Mouse (Mus musculus): ENCODE results near the gene Unc93b1. TPM values are rescaled to one million over a fixed set of nuclear protein-coding genes. Genes with fewer than 3 reads are reported as not detected.

Gene Unc93b1
- 10 to 100 TPM; 11.4 to 16.1 TPM for total RNA-seq (2021)
- long read RNA-seq, experiment 1, transcript Unc93b1-203 (11 exons, 2,266 nt): major isoform, 8 of 13 reads
- long read RNA-seq, experiment 1, partial matches to known transcripts: 2 of 13 reads
- long read RNA-seq, experiment 1, other reads (novel, unspliced or antisense): 3 of 13 reads
- long read RNA-seq, experiment 2, transcript Unc93b1-203 (11 exons, 2,266 nt): major isoform, 15 of 16 reads
- long read RNA-seq, experiment 2, partial matches to known transcripts: 0 of 16 reads
- long read RNA-seq, experiment 2, other reads (novel, unspliced or antisense): 1 of 16 reads

- no peak for DNase-seq (ENCODE audit: low spot score in 2 of 2)
These were observed at the start of gene Unc93b1 for GRCm38 (mm10) chr19:3935032-3935895. Gene Unc93b1 (plus strand): TSS chr19:3935186.

DNA sequence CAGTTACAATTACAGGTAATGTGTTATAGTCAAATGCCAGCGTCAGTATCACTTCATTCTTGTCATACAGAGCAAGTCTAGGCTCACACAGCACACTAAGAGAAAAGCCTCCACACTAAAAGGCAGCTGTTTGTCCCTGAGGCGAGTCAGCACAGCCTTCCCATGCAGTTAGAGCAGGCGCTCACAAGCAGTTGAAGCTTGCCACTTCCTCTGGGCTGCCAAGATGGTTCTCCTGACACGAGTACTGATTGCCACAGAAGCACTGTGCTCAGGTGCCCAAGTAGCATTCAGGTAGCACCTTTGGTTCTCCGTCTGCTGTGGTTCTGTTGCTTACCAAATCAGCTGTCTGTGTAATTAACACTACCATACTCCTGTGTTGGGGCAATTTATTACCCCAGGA lies 45.9 kb upstream of the Unc93b1 start:
- no peak for TF ChIP-seq CTCF (conservative IDR thresholded peaks at IDR 0.05)
- DNase-seq (ENCODE audit: low spot score in 2 of 2): no peak

More at GRCm38 (mm10) chr19:3935032-3935895, at the start of gene Unc93b1:
- H3K4me3 ChIP-seq: peak within 1 kb of the TSS; percentile 53
- H3K27ac ChIP-seq: peak within 1 kb of the TSS; percentile 9
- no peak for TF ChIP-seq CTCF (conservative IDR thresholded peaks at IDR 0.05)

GRCm38 (mm10) chr19:3890181-3890580 lies 44.8 kb upstream of the Unc93b1 start:
- Histone ChIP-seq H3K27ac (no peak overlapping the region), H3K4me3 (no peak overlapping the region)
- peak; percentile 57 for TF ChIP-seq CTCF (conservative IDR thresholded peaks at IDR 0.05)
- no peak for DNase-seq (ENCODE audit: low spot score in 2 of 2)

More for the DNA sequence above, 45.9 kb upstream of the Unc93b1 start:
- no peak overlapping the region for H3K4me3 ChIP-seq
- H3K27ac ChIP-seq: no peak overlapping the region

- H3K27ac ChIP-seq: no peak overlapping the region
- no peak overlapping the region for H3K4me3 ChIP-seq
- no peak for TF ChIP-seq CTCF (conservative IDR thresholded peaks at IDR 0.05)
- no peak for DNase-seq (ENCODE audit: low spot score in 2 of 2)
These were observed 41.4 kb upstream of the Unc93b1 start for GRCm38 (mm10) chr19:3893545-3894116.

- DNase-seq (ENCODE audit: low spot score in 2 of 2): no peak
- TF ChIP-seq CTCF (conservative IDR thresholded peaks at IDR 0.05): no peak
- no peak overlapping the region for H3K4me3 ChIP-seq
- H3K27ac ChIP-seq: peak overlapping the region; percentile 58; the same call in 1 of the 2 replicates
These were observed 40.7 kb upstream of the Unc93b1 start for GRCm38 (mm10) chr19:3894294-3894693.

DNA sequence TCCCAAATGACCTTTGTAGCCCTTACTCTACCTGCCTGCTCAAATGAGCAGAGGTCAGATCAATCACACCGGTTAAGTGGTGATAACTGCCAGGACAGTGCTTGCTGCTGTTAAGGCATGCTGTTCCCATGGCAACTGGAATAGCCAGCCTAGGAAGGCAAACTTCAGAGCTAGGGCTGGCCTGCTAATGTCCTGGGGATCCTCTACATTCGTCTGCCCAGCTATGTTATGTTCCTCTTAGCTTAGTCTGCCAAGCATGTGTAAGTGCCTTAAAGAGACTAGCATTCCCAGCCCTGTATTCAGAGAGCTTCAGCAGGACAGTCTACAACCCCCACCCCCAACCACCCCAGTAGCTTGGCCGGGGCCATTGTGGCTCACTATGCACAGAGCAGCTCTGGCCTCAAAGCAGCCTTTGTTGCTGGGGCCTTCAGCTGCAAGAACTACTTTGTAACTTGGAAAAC lies 39.8 kb upstream of the Unc93b1 start:
- H3K27ac ChIP-seq: peak overlapping the region; percentile 58
- H3K4me3 ChIP-seq: no peak overlapping the region
- no peak for TF ChIP-seq CTCF (conservative IDR thresholded peaks at IDR 0.05)
- DNase-seq (ENCODE audit: low spot score in 2 of 2): peak in 1 of 2 experiments; percentile 45

- no peak for DNase-seq (ENCODE audit: low spot score in 2 of 2)
- no peak for TF ChIP-seq CTCF (conservative IDR thresholded peaks at IDR 0.05)
- Histone ChIP-seq H3K4me3 (no peak overlapping the region), H3K27ac (peak overlapping the region; percentile 58; the same call in 1 of the 2 replicates)
These were observed 38.8 kb upstream of the Unc93b1 start for GRCm38 (mm10) chr19:3896208-3896607.

DNA sequence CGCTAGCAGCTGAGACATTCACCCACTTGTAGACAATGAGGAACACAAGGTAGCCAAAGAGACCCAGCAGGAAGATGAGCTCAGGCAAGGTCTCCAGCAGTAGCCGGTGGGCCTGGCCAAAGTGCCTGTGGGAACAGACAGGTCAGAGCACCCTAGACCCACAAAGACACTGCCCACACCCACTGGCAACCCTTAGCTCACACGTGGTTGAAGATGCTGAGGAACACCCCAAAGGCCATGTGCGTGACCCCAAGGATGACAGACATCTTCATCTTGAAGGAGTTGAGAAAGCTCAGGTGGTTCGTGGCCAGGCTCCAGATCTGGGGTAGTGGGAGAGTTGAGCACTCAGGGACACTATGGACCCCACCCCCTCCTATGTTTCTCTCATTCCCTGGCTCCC lies 37.4 kb upstream of the Unc93b1 start:
- TF ChIP-seq CTCF (conservative IDR thresholded peaks at IDR 0.05): no peak
- no peak for DNase-seq (ENCODE audit: low spot score in 2 of 2)
- Histone ChIP-seq H3K27ac (no peak overlapping the region), H3K4me3 (no peak overlapping the region)

DNA sequence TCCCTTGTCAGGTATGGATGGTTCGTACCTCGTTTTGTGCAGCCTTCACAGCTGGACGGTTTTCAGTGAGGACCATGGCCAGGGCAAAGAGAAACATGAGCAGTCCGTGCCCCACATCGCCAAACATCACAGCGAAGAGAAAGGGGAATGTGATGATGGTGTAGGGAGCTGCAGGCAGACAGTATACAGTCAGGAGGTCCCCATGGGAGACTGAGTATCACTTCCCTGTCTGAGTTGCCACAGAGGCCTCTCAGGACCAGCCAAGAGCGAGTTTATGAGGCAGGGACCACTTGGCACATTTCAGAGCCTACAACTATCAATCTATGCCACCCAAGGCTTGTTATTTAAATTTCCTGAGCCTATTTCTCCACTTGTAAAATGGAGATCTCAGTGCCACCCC lies 36.0 kb upstream of the Unc93b1 start:
- TF ChIP-seq CTCF (conservative IDR thresholded peaks at IDR 0.05): no peak
- DNase-seq (ENCODE audit: low spot score in 2 of 2): no peak
- Histone ChIP-seq H3K27ac (no peak overlapping the region), H3K4me3 (no peak overlapping the region)

GRCm38 (mm10) chr19:3899618-3900017 lies 35.4 kb upstream of the Unc93b1 start:
- no peak overlapping the region for H3K4me3 ChIP-seq
- no peak for TF ChIP-seq CTCF (conservative IDR thresholded peaks at IDR 0.05)
- no peak overlapping the region for H3K27ac ChIP-seq
- DNase-seq (ENCODE audit: low spot score in 2 of 2): no peak

- no peak for DNase-seq (ENCODE audit: low spot score in 2 of 2)
- Histone ChIP-seq H3K4me3 (no peak overlapping the region), H3K27ac (no peak overlapping the region)
- TF ChIP-seq CTCF (conservative IDR thresholded peaks at IDR 0.05): no peak
These were observed 32.0 kb upstream of the Unc93b1 start for GRCm38 (mm10) chr19:3902966-3903365.

- Histone ChIP-seq H3K27ac (no peak overlapping the region), H3K4me3 (no peak overlapping the region)
- no peak for DNase-seq (ENCODE audit: low spot score in 2 of 2)
- TF ChIP-seq CTCF (conservative IDR thresholded peaks at IDR 0.05): no peak
These were observed 31.2 kb upstream of the Unc93b1 start for GRCm38 (mm10) chr19:3903648-3904362.

DNA sequence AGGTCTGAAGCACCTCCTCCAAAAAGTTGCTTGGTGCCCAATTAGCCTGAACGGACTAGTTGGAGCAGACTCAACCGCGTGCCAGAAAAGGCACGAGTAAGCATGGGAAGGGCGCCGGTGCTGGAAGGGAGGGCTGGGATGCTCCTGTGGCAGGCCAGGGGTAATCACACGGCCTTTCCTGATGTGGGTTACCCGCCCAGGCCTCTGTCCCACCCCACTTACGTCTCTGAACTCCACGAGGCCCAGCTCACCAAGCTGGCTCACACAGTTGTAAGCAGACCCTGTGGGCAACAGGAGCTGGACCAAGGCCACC lies 30.7 kb upstream of the Unc93b1 start:
- H3K27ac ChIP-seq: no peak overlapping the region
- no peak for DNase-seq (ENCODE audit: low spot score in 2 of 2)
- no peak for TF ChIP-seq CTCF (conservative IDR thresholded peaks at IDR 0.05)
- no peak overlapping the region for H3K4me3 ChIP-seq

All from layer of hippocampus, adult 2 months (tissue).